Mouse (Mus musculus) testis, adult 2 months (tissue): ENCODE data around the gene Usf3.

ENCODE experiments used
- CTCF ChIP-seq: fragments of 200-500 bp; IDR thresholded peaks from 2 replicates; pipeline ENCODE4 v1.5.1; 2012; ENCODE audit warnings: low read depth, mild to moderate bottlenecking, inconsistent platforms, low read length, moderate library complexity; ENCODE audit not compliant: control insufficient read depth, insufficient read depth, insufficient replicate concordance
- POLR2A ChIP-seq: fragments of 200-500 bp; IDR thresholded peaks from 2 replicates; pipeline ENCODE4 v1.6.1; 2012; ENCODE audit warnings: low read depth, mild to moderate bottlenecking, inconsistent platforms, low read length, moderate library complexity; ENCODE audit not compliant: control insufficient read depth

DNA sequence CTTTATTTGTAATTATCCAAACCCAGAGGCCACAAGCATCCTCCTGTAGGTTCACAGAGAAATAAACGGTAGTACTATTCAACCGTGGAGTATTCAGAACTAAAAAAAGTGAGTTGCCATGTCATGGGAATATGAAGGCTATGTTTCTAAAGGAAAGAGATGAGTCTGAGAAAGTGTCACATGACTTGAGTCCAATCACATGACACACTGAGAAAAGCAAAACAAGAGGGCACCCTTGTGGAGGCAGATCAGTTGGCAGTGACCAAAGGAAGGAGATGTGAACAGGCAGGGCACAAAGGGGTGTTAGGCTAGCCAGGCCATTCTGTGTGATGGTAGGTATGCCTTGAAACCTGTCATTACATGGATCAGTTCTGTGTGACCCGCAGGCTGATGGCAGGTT lies 79.7 kb downstream of the Usf3 start:
- TF ChIP-seq POLR2A (no peak), CTCF (no peak)
